Mouse (Mus musculus) lung, embryonic 15.5 days (tissue): ENCODE results near the gene Kif28. TPM values are rescaled to one million over a fixed set of nuclear protein-coding genes. Genes with fewer than 3 reads are reported as not detected.
"Not testable (repeated sequence)": the region's sequence is repeated elsewhere in the genome, so short reads cannot be mapped to it uniquely, and the experiment has no call there.

Source experiments
- ATAC-seq: fragments of 200-750 bp; cut with Nextera tagmentation; 2 replicates; pipeline ENCODE4 v1.8.0; 2017; ENCODE audit warnings: moderate number of reproducible peaks, borderline replicate concordance; ENCODE audit not compliant: low FRiP score, low TSS enrichment; ENCODE audit errors: extremely low read depth
- H3K27ac ChIP-seq: fragments of 300-500 bp; sonication (generic); 2 replicates; pipeline ENCODE4 v1.5.1; 2015; ENCODE audit warnings: moderate library complexity, mild to moderate bottlenecking, inconsistent platforms
- H3K27me3 ChIP-seq: fragments of 300-500 bp; sonication (generic); 2 replicates; pipeline ENCODE4 v1.6.1; 2015; ENCODE audit warnings: inconsistent platforms
- H3K36me3 ChIP-seq: fragments of 300-500 bp; sonication (generic); 2 replicates; pipeline ENCODE4 v1.6.1; 2015; ENCODE audit warnings: inconsistent platforms
- H3K4me1 ChIP-seq: fragments of 300-500 bp; sonication (generic); 2 replicates; pipeline ENCODE4 v1.6.1; 2015; ENCODE audit warnings: inconsistent platforms
- H3K4me2 ChIP-seq: fragments of 300-500 bp; sonication (generic); 2 replicates; pipeline ENCODE4 v1.6.1; 2015; ENCODE audit warnings: inconsistent platforms, mild to moderate bottlenecking, moderate library complexity
- H3K4me3 ChIP-seq: fragments of 300-500 bp; sonication (generic); 2 replicates; pipeline ENCODE4 v1.5.1; 2015; ENCODE audit warnings: mild to moderate bottlenecking, inconsistent platforms
- H3K9ac ChIP-seq: fragments of 300-500 bp; sonication (generic); 2 replicates; pipeline ENCODE4 v1.6.1; 2015; ENCODE audit warnings: inconsistent platforms
- H3K9me3 ChIP-seq: fragments of 300-500 bp; sonication (generic); 2 replicates; pipeline ENCODE4 v1.6.1; 2016; ENCODE audit warnings: inconsistent platforms
- WGBS: fragments of 180-500 bp; shearing (Covaris S2); methylation state at CpG from one replicate; pipeline ENCODE4 v1.1.7; 2015; 5-methylcytosine and 5-hydroxymethylcytosine counted together
- polyA plus RNA-seq: library from polyadenylated mRNA; unstranded; fragments of >200 nt; fragmentation: Nextera tagmentation; extraction: Ambion mirVana; gene quantifications from 2 replicates; pipeline ENCODE4 v1.2.1, GENCODE M21; 2015

The Kif28 gene
- polyA plus RNA-seq, 1 experiment from 2014 or later = not detected

- peak; percentile 94 for ATAC-seq
- WGBS = under 1% methylated on average over 80 of the region's 84 CpGs
- H3K4me2 ChIP-seq = peak within 1 kb of the TSS; percentile 91
Observed at GRCm38 (mm10) chr1:179668013-179668805, 76.9 kb downstream of the Kif28 start, which contains the start of gene Sccpdh. Gene Sccpdh, plus strand, starts transcription at chr1:179668210.

GRCm38 (mm10) chr1:179667450-179667849, 77.6 kb downstream of the Kif28 start:
- peak overlapping the region; percentile 91 for H3K4me2 ChIP-seq

More at GRCm38 (mm10) chr1:179668013-179668805, 76.9 kb downstream of the Kif28 start, which contains the start of gene Sccpdh:
- H3K27ac ChIP-seq = peak within 1 kb of the TSS; percentile 86
- H3K27me3 ChIP-seq = no peaks in the 10 kb centered on the region
- peaks cover 11% of the 10 kb centered on the region for H3K4me1 ChIP-seq
- peaks cover 10% of the 10 kb centered on the region; the same call in 1 of the 2 replicates for H3K36me3 ChIP-seq
- no peaks in the 10 kb centered on the region for H3K9me3 ChIP-seq
- H3K4me3 ChIP-seq = peak within 1 kb of the TSS; percentile 84
- H3K9ac ChIP-seq = peak within 1 kb of the TSS; percentile 89

GRCm38 (mm10) chr1:179666971-179667370, 78.1 kb downstream of the Kif28 start:
- WGBS = 70% methylated on average over 2 of the region's 2 CpGs
- ATAC-seq = no peak
- Histone ChIP-seq H3K27ac (no peak overlapping the region), H3K4me2 (no peak overlapping the region), H3K4me3 (peak overlapping the region; percentile 84; the same call in 1 of the 2 replicates), H3K9me3 (no peaks in the 10 kb centered on the region), H3K36me3 (no peaks in the 10 kb centered on the region), H3K27me3 (no peaks in the 10 kb centered on the region), H3K9ac (no peak overlapping the region), H3K4me1 (peaks cover 11% of the 10 kb centered on the region)

More at GRCm38 (mm10) chr1:179667450-179667849, 77.6 kb downstream of the Kif28 start:
- H3K4me3 ChIP-seq = peak overlapping the region; percentile 84
- 6% methylated on average over 7 of the region's 7 CpGs for WGBS
- H3K9me3 ChIP-seq = no peaks in the 10 kb centered on the region
- peak overlapping the region; percentile 89 for H3K9ac ChIP-seq
- H3K4me1 ChIP-seq = peaks cover 11% of the 10 kb centered on the region
- no peaks in the 10 kb centered on the region for H3K27me3 ChIP-seq
- peak overlapping the region; percentile 86 for H3K27ac ChIP-seq
- H3K36me3 ChIP-seq = peaks cover 3% of the 10 kb centered on the region; the same call in 1 of the 2 replicates
- ATAC-seq = peak; percentile 4; the same call in 1 of the 2 replicates

GRCm38 (mm10) chr1:179664309-179664930, 80.7 kb downstream of the Kif28 start:
- ATAC-seq = no peak
- H3K4me3 ChIP-seq = no peak overlapping the region
- no peaks in the 10 kb centered on the region for H3K36me3 ChIP-seq
- WGBS = 49% methylated on average over 4 of the region's 4 CpGs
- H3K27me3 ChIP-seq = no peaks in the 10 kb centered on the region
- peaks cover 9% of the 10 kb centered on the region for H3K4me1 ChIP-seq
- H3K9ac ChIP-seq = no peak overlapping the region
- H3K4me2 ChIP-seq = no peak overlapping the region
- H3K9me3 ChIP-seq = no peaks in the 10 kb centered on the region
- no peak overlapping the region for H3K27ac ChIP-seq

GRCm38 (mm10) chr1:179663065-179663464, 82.0 kb downstream of the Kif28 start:
- H3K4me3 ChIP-seq = no peak overlapping the region
- WGBS = 91% methylated on average over 5 of the region's 5 CpGs

GRCm38 (mm10) chr1:179651224-179651623, 93.8 kb downstream of the Kif28 start:
- no peak overlapping the region for H3K4me2 ChIP-seq
- peaks cover 3% of the 10 kb centered on the region; the same call in 1 of the 2 replicates for H3K4me1 ChIP-seq
- 90% methylated on average over 5 of the region's 5 CpGs for WGBS
- H3K27me3 ChIP-seq = no peaks in the 10 kb centered on the region
- H3K4me3 ChIP-seq = no peak overlapping the region
- no peaks in the 10 kb centered on the region for H3K36me3 ChIP-seq
- H3K27ac ChIP-seq = no peak overlapping the region
- no peak for ATAC-seq
- H3K9me3 ChIP-seq = no peaks in the 10 kb centered on the region
- H3K9ac ChIP-seq = no peak overlapping the region

More at GRCm38 (mm10) chr1:179663065-179663464, 82.0 kb downstream of the Kif28 start:
- ATAC-seq = no peak
- no peaks in the 10 kb centered on the region for H3K9me3 ChIP-seq
- no peak overlapping the region for H3K9ac ChIP-seq
- H3K27ac ChIP-seq = no peak overlapping the region
- 0 out of 2 replicates have a peak, but pooled peaks cover 5% of the 10 kb centered on the region for H3K4me1 ChIP-seq
- H3K36me3 ChIP-seq = no peaks in the 10 kb centered on the region
- no peak overlapping the region for H3K4me2 ChIP-seq
- H3K27me3 ChIP-seq = no peaks in the 10 kb centered on the region

- Histone ChIP-seq H3K4me1 (peaks cover 3% of the 10 kb centered on the region; the same call in 1 of the 2 replicates), H3K36me3 (no peaks in the 10 kb centered on the region), H3K9me3 (no peaks in the 10 kb centered on the region), H3K4me2 (no peak overlapping the region), H3K4me3 (no peak overlapping the region), H3K27me3 (no peaks in the 10 kb centered on the region), H3K27ac (0 out of 2 replicates have a peak overlapping the region, but pooled peaks have one; percentile 13), H3K9ac (no peak overlapping the region)
- WGBS = 43% methylated on average over 4 of the region's 4 CpGs
- ATAC-seq = no peak
Observed at GRCm38 (mm10) chr1:179650284-179650683, 94.8 kb downstream of the Kif28 start.

- no peak overlapping the region for H3K4me2 ChIP-seq
- no peaks in the 10 kb centered on the region for H3K27me3 ChIP-seq
- WGBS = 50% methylated on average over 3 of the region's 3 CpGs
- no peaks in the 10 kb centered on the region for H3K9me3 ChIP-seq
- H3K4me1 ChIP-seq = peaks cover 3% of the 10 kb centered on the region; the same call in 1 of the 2 replicates
- H3K4me3 ChIP-seq = no peak overlapping the region
- H3K36me3 ChIP-seq = no peaks in the 10 kb centered on the region
- no peak overlapping the region for H3K9ac ChIP-seq
- H3K27ac ChIP-seq = no peak overlapping the region
- ATAC-seq = no peak
Observed at GRCm38 (mm10) chr1:179649324-179649723, 95.7 kb downstream of the Kif28 start.

- WGBS = 59% methylated on average over 4 of the region's 5 CpGs
- not testable (repeated sequence) for H3K27me3 ChIP-seq, H3K27ac ChIP-seq, H3K36me3 ChIP-seq, H3K9me3 ChIP-seq, ATAC-seq, H3K4me1 ChIP-seq, H3K4me3 ChIP-seq, H3K9ac ChIP-seq, H3K4me2 ChIP-seq
Observed at GRCm38 (mm10) chr1:179648678-179649077, 96.4 kb downstream of the Kif28 start.

- peaks cover 3% of the 10 kb centered on the region; the same call in 1 of the 2 replicates for H3K4me1 ChIP-seq
- H3K4me3 ChIP-seq = no peak overlapping the region
- H3K36me3 ChIP-seq = no peaks in the 10 kb centered on the region
- no peaks in the 10 kb centered on the region for H3K9me3 ChIP-seq
- ATAC-seq = no peak
- peak overlapping the region; percentile 38 for H3K4me2 ChIP-seq
- no peak overlapping the region for H3K27ac ChIP-seq
- 21% methylated on average over 4 of the region's 4 CpGs for WGBS
- no peak overlapping the region for H3K9ac ChIP-seq
- no peaks in the 10 kb centered on the region for H3K27me3 ChIP-seq
Observed at GRCm38 (mm10) chr1:179645980-179646268, 99.1 kb downstream of the Kif28 start.
